Mouse (Mus musculus): ENCODE results near the gene Ankfy1. TPM values are rescaled to one million over a fixed set of nuclear protein-coding genes. Genes with fewer than 3 reads are reported as not detected.

The Ankfy1 gene
- polyA plus RNA-seq, 1 experiment from 2014 or later: 26.9 TPM

DNA sequence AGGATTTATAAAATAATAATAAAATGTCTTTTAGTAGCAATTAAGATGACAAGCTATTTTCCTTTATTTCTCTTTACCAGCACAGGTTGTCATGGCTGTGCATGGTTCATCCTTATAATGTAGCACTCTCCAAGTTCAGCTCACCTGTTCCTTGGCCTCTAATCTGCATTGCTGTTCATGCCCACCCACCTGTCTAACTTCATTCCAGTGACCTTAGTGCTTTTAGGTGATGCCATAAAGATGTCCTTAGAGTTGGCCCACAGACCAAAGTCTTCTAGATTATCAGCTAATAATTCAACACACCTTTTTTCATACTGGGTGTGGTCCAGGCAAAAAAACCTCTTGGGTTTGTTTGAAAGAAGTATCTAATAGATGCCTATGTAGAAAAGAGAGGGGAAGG, 111.4 kb downstream of the Ankfy1 start:
- Histone ChIP-seq H3K9ac (ENCODE audit: low read length) (no peak overlapping the region), H3K4me2 (ENCODE audit: low read depth, severe bottlenecking) (no peak overlapping the region), H3K27ac (replicated peaks; ENCODE audit: low read depth, low read length) (no peak overlapping the region), H3K36me3 (ENCODE audit: control insufficient read depth, insufficient read depth, low read length) (no peaks in the 10 kb centered on the region), H3K27me3 (ENCODE audit: control insufficient read depth, insufficient read depth, low read length) (no peaks in the 10 kb centered on the region), H3K4me1 (ENCODE audit: control insufficient read depth, insufficient read depth, low read length) (no peaks in the 10 kb centered on the region), H3K4me3 (ENCODE audit: low read depth, low read length) (no peak overlapping the region), H3K9me3 (ENCODE audit: control insufficient read depth, low read length) (no peaks in the 10 kb centered on the region)
- ATAC-seq (ENCODE audit: insufficient number of reproducible peaks, low FRiP score, low TSS enrichment, low read depth) (no peak), DNase-seq (ENCODE audit: low spot score) (no peak)

DNA sequence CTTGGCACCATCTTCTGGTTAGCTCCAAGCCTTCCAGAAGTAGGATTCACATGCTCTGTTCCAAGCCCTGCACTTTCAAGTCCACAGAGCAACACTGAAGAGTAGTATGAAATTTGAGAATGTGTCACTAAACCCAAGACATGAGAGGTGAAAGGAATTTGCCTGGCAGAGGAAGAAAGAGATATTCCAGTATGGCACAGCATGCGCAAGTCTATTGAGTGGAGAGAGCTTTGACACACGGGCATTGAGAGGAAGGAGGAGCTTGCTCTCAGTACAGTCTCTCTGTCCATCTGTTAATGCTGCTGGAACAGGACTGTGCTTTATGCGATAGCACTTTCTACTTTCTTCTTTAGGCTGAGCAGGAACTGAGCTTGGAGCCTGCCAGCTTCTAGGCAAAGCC, 113.2 kb downstream of the Ankfy1 start:
- no peak overlapping the region for H3K4me3 ChIP-seq (ENCODE audit: low read depth, low read length)
- no peaks in the 10 kb centered on the region for H3K9me3 ChIP-seq (ENCODE audit: control insufficient read depth, low read length)
- no peak overlapping the region for H3K4me2 ChIP-seq (ENCODE audit: low read depth, severe bottlenecking)
- H3K4me1 ChIP-seq (ENCODE audit: control insufficient read depth, insufficient read depth, low read length): no peaks in the 10 kb centered on the region
- H3K27me3 ChIP-seq (ENCODE audit: control insufficient read depth, insufficient read depth, low read length): no peaks in the 10 kb centered on the region
- no peak overlapping the region for H3K9ac ChIP-seq (ENCODE audit: low read length)
- H3K27ac ChIP-seq (replicated peaks; ENCODE audit: low read depth, low read length): no peak overlapping the region
- ATAC-seq (ENCODE audit: insufficient number of reproducible peaks, low FRiP score, low TSS enrichment, low read depth) (no peak), DNase-seq (ENCODE audit: low spot score) (no peak)
- no peaks in the 10 kb centered on the region for H3K36me3 ChIP-seq (ENCODE audit: control insufficient read depth, insufficient read depth, low read length)
- 80% methylated on average over 3 of the region's 3 CpGs for WGBS

DNA sequence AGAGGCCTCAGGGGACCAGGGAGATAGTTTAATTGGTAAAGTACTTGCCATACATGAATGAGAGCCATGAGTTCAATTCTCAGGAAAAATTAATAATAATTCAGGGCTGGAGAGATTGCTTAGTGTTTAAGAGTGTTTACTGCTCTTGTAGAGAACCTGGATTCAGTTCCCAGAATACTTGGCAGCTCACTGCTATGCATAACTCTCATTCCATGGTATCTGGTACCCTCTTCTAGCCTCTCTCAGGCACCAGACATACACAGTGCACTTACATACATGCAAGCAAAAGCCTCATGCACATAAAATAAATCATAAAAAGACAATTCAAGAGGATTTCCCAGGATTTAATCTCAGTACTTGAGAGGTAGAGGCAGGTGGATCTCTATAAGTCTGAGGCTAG, 114.8 kb downstream of the Ankfy1 start:
- H3K27me3 ChIP-seq (ENCODE audit: control insufficient read depth, insufficient read depth, low read length): no peaks in the 10 kb centered on the region
- H3K27ac ChIP-seq (replicated peaks; ENCODE audit: low read depth, low read length): no peak overlapping the region
- H3K4me2 ChIP-seq (ENCODE audit: low read depth, severe bottlenecking): no peak overlapping the region
- no peaks in the 10 kb centered on the region for H3K36me3 ChIP-seq (ENCODE audit: control insufficient read depth, insufficient read depth, low read length)
- no peaks in the 10 kb centered on the region for H3K9me3 ChIP-seq (ENCODE audit: control insufficient read depth, low read length)
- no peak for DNase-seq (ENCODE audit: low spot score)
- no peaks in the 10 kb centered on the region for H3K4me1 ChIP-seq (ENCODE audit: control insufficient read depth, insufficient read depth, low read length)
- no peak overlapping the region for H3K9ac ChIP-seq (ENCODE audit: low read length)
- ATAC-seq (ENCODE audit: insufficient number of reproducible peaks, low FRiP score, low TSS enrichment, low read depth): no peak
- no peak overlapping the region for H3K4me3 ChIP-seq (ENCODE audit: low read depth, low read length)

DNA sequence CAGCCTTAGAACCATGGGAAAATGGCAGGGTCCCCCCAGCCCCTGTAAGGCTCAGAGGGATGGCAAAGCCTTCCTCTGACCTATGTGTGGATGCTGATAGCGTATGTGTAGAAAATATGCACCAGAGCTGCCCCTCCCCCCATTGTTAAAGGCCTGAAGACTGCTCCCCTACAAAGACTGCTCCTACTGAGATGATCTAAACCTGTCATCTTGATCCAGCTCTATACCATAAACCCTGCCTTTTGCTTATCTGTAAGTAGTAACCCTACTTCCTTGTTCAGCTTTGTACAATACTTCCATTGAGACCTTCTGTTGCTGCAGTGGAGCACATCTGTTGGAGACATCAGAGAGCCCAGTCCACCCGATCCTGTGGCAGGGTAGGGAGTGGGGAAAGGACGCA, 115.4 kb downstream of the Ankfy1 start:
- Histone ChIP-seq H3K4me3 (ENCODE audit: low read depth, low read length) (no peak overlapping the region), H3K4me1 (ENCODE audit: control insufficient read depth, insufficient read depth, low read length) (no peaks in the 10 kb centered on the region), H3K27me3 (ENCODE audit: control insufficient read depth, insufficient read depth, low read length) (no peaks in the 10 kb centered on the region), H3K36me3 (ENCODE audit: control insufficient read depth, insufficient read depth, low read length) (no peaks in the 10 kb centered on the region), H3K4me2 (ENCODE audit: low read depth, severe bottlenecking) (no peak overlapping the region), H3K9ac (ENCODE audit: low read length) (no peak overlapping the region), H3K9me3 (ENCODE audit: control insufficient read depth, low read length) (no peaks in the 10 kb centered on the region), H3K27ac (replicated peaks; ENCODE audit: low read depth, low read length) (no peak overlapping the region)
- 91% methylated on average over 3 of the region's 3 CpGs for WGBS
- ATAC-seq (ENCODE audit: insufficient number of reproducible peaks, low FRiP score, low TSS enrichment, low read depth): no peak
- no peak for DNase-seq (ENCODE audit: low spot score)

- no peaks in the 10 kb centered on the region for H3K4me1 ChIP-seq (ENCODE audit: control insufficient read depth, insufficient read depth, low read length)
- no peaks in the 10 kb centered on the region for H3K9me3 ChIP-seq (ENCODE audit: control insufficient read depth, low read length)
- DNase-seq (ENCODE audit: low spot score): no peak
- H3K4me2 ChIP-seq (ENCODE audit: low read depth, severe bottlenecking): no peak overlapping the region
- no peak overlapping the region for H3K4me3 ChIP-seq (ENCODE audit: low read depth, low read length)
- no peaks in the 10 kb centered on the region for H3K36me3 ChIP-seq (ENCODE audit: control insufficient read depth, insufficient read depth, low read length)
- H3K9ac ChIP-seq (ENCODE audit: low read length): no peak overlapping the region
- no peak overlapping the region for H3K27ac ChIP-seq (replicated peaks; ENCODE audit: low read depth, low read length)
- H3K27me3 ChIP-seq (ENCODE audit: control insufficient read depth, insufficient read depth, low read length): no peaks in the 10 kb centered on the region
- no peak for ATAC-seq (ENCODE audit: insufficient number of reproducible peaks, low FRiP score, low TSS enrichment, low read depth)
- 76% methylated on average over 2 of the region's 2 CpGs for WGBS
These were observed 116.8 kb downstream of the Ankfy1 start for GRCm38 (mm10) chr11:72806556-72806955.

DNA sequence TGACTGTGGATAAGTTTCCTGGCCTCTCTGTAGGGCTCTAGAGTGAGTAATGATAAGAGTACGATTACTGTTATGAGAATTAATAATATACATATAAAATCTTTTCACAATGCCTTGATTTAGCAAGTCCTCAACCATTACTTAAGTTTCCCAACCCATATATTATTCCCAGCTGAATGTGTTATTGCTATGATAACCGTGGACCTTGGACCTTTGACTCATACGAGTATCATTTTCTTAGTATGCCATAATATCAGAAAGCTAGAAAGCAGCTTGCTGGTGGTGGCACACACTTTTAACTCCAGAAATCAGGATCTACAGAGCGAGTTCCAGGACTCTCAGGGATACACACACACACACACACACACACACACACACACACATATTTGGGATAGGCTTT, 118.2 kb downstream of the Ankfy1 start:
- Histone ChIP-seq H3K4me2 (ENCODE audit: low read depth, severe bottlenecking) (no peak overlapping the region), H3K4me3 (ENCODE audit: low read depth, low read length) (no peak overlapping the region), H3K27me3 (ENCODE audit: control insufficient read depth, insufficient read depth, low read length) (no peaks in the 10 kb centered on the region), H3K9ac (ENCODE audit: low read length) (no peak overlapping the region), H3K27ac (replicated peaks; ENCODE audit: low read depth, low read length) (no peak overlapping the region), H3K9me3 (ENCODE audit: control insufficient read depth, low read length) (no peaks in the 10 kb centered on the region), H3K36me3 (ENCODE audit: control insufficient read depth, insufficient read depth, low read length) (no peaks in the 10 kb centered on the region), H3K4me1 (ENCODE audit: control insufficient read depth, insufficient read depth, low read length) (no peaks in the 10 kb centered on the region)
- DNase-seq (ENCODE audit: low spot score) (no peak), ATAC-seq (ENCODE audit: insufficient number of reproducible peaks, low FRiP score, low TSS enrichment, low read depth) (no peak)
- WGBS: 82% methylated on average over 4 of the region's 4 CpGs

- no peak for ATAC-seq (ENCODE audit: insufficient number of reproducible peaks, low FRiP score, low TSS enrichment, low read depth)
These were observed 123.9 kb downstream of the Ankfy1 start for GRCm38 (mm10) chr11:72813687-72814086.

DNA sequence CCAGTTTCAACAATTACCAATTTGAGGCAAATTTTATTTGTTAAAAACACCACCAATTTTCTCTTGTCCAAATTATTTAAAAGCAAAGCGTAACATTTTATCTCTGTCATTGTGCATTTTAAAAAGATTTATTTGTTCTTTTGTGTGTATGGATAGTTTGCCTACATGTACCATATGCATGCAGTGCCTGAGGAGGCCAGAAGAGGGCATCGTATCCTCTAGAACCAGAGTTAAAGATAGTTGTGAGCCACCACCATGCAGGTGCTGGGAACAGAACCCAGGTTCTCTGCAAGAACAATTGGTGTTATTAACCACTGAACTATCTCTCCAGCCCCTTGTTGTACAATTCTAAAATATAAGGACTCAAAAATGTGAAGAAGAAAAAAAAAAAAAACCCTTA, 124.4 kb downstream of the Ankfy1 start:
- Histone ChIP-seq H3K36me3 (ENCODE audit: control insufficient read depth, insufficient read depth, low read length) (no peaks in the 10 kb centered on the region), H3K9me3 (ENCODE audit: control insufficient read depth, low read length) (no peaks in the 10 kb centered on the region), H3K27ac (replicated peaks; ENCODE audit: low read depth, low read length) (no peak overlapping the region), H3K27me3 (ENCODE audit: control insufficient read depth, insufficient read depth, low read length) (no peaks in the 10 kb centered on the region), H3K4me1 (ENCODE audit: control insufficient read depth, insufficient read depth, low read length) (no peaks in the 10 kb centered on the region), H3K9ac (ENCODE audit: low read length) (no peak overlapping the region), H3K4me3 (ENCODE audit: low read depth, low read length) (no peak overlapping the region), H3K4me2 (ENCODE audit: low read depth, severe bottlenecking) (no peak overlapping the region)
- DNase-seq (ENCODE audit: low spot score): no peak
- ATAC-seq (ENCODE audit: insufficient number of reproducible peaks, low FRiP score, low TSS enrichment, low read depth): no peak
- WGBS: 73% methylated on average over 2 of the region's 2 CpGs

More at GRCm38 (mm10) chr11:72813687-72814086, 123.9 kb downstream of the Ankfy1 start:
- Histone ChIP-seq H3K9ac (ENCODE audit: low read length) (no peak overlapping the region), H3K4me2 (ENCODE audit: low read depth, severe bottlenecking) (no peak overlapping the region), H3K4me1 (ENCODE audit: control insufficient read depth, insufficient read depth, low read length) (no peaks in the 10 kb centered on the region), H3K36me3 (ENCODE audit: control insufficient read depth, insufficient read depth, low read length) (no peaks in the 10 kb centered on the region), H3K27me3 (ENCODE audit: control insufficient read depth, insufficient read depth, low read length) (no peaks in the 10 kb centered on the region), H3K27ac (replicated peaks; ENCODE audit: low read depth, low read length) (no peak overlapping the region), H3K9me3 (ENCODE audit: control insufficient read depth, low read length) (no peaks in the 10 kb centered on the region), H3K4me3 (ENCODE audit: low read depth, low read length) (no peak overlapping the region)
- 91% methylated on average over 5 of the region's 5 CpGs for WGBS
- no peak for DNase-seq (ENCODE audit: low spot score)

DNA sequence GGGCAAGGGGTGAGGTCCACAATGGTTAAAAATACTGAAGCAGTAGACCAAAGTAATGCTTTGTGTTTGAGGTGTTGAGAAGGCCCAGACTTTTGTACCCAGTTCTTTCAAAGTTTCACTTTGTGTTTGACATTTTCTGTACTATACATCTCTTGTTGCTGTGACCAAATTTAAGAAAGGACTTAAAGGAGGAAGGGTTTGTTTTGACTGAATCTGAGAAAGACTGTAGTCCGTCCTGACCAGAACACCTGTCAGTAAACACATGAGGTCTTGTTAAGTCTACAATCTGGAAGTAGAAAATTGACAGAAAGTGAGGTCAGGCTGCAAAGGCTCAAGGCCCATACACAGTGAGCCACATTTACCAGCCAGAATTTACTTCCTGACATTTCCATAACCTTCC, 127.1 kb downstream of the Ankfy1 start:
- H3K27me3 ChIP-seq (ENCODE audit: control insufficient read depth, insufficient read depth, low read length): no peaks in the 10 kb centered on the region
- no peak overlapping the region for H3K4me3 ChIP-seq (ENCODE audit: low read depth, low read length)
- ATAC-seq (ENCODE audit: insufficient number of reproducible peaks, low FRiP score, low TSS enrichment, low read depth) (no peak), DNase-seq (ENCODE audit: low spot score) (no peak)
- H3K9ac ChIP-seq (ENCODE audit: low read length): no peak overlapping the region
- no peaks in the 10 kb centered on the region for H3K36me3 ChIP-seq (ENCODE audit: control insufficient read depth, insufficient read depth, low read length)
- H3K27ac ChIP-seq (replicated peaks; ENCODE audit: low read depth, low read length): no peak overlapping the region
- no peaks in the 10 kb centered on the region for H3K9me3 ChIP-seq (ENCODE audit: control insufficient read depth, low read length)
- no peak overlapping the region for H3K4me2 ChIP-seq (ENCODE audit: low read depth, severe bottlenecking)
- WGBS: 97% methylated on average over 1 of the region's 1 CpGs
- no peaks in the 10 kb centered on the region for H3K4me1 ChIP-seq (ENCODE audit: control insufficient read depth, insufficient read depth, low read length)
